Mouse (Mus musculus): ENCODE data around the gene Susd2.

The Susd2 gene

GRCm38 (mm10) chr10:75657165-75657564, 13.4 kb upstream of the Susd2 start:
- in situ Hi-C loops (cut with MboI; ENCODE audit: unreplicated experiment in 2 of 2): no loop called here

GRCm38 (mm10) chr10:75654053-75654452, 10.2 kb upstream of the Susd2 start:
- in situ Hi-C loops (cut with MboI; ENCODE audit: unreplicated experiment in 2 of 2): no loop called here

GRCm38 (mm10) chr10:75651381-75652068, 7.7 kb upstream of the Susd2 start:
- in situ Hi-C loops (cut with MboI; ENCODE audit: unreplicated experiment in 2 of 2): no loop called here

GRCm38 (mm10) chr10:75650306-75650902, 6.6 kb upstream of the Susd2 start:
- in situ Hi-C loops (cut with MboI; ENCODE audit: unreplicated experiment in 2 of 2): no loop called here

- in situ Hi-C loops (cut with MboI; ENCODE audit: unreplicated experiment in 2 of 2): no loop called here
These were observed 5.7 kb upstream of the Susd2 start for GRCm38 (mm10) chr10:75649406-75649995.

- in situ Hi-C loops (cut with MboI; ENCODE audit: unreplicated experiment in 2 of 2): no loop called here
These were observed 5.2 kb upstream of the Susd2 start for GRCm38 (mm10) chr10:75649001-75649400.

- in situ Hi-C loops (cut with MboI; ENCODE audit: unreplicated experiment in 2 of 2): no loop called here
These were observed 4.3 kb upstream of the Susd2 start for GRCm38 (mm10) chr10:75648091-75648490.

GRCm38 (mm10) chr10:75647362-75647761, 3.6 kb upstream of the Susd2 start:
- in situ Hi-C loops (cut with MboI; ENCODE audit: unreplicated experiment in 2 of 2): no loop called here

GRCm38 (mm10) chr10:75646406-75646805, 2.6 kb upstream of the Susd2 start:
- in situ Hi-C loops (cut with MboI; ENCODE audit: unreplicated experiment in 2 of 2): no loop called here

GRCm38 (mm10) chr10:75645616-75646015, 1.8 kb upstream of the Susd2 start:
- in situ Hi-C loops (cut with MboI; ENCODE audit: unreplicated experiment in 2 of 2): no loop called here

- in situ Hi-C loops (cut with MboI; ENCODE audit: unreplicated experiment in 2 of 2): no loop called here
These were observed 917 bp downstream of the Susd2 start for GRCm38 (mm10) chr10:75642891-75643290.

GRCm38 (mm10) chr10:75642436-75642835, 1.4 kb downstream of the Susd2 start:
- in situ Hi-C loops (cut with MboI; ENCODE audit: unreplicated experiment in 2 of 2): no loop called here

- in situ Hi-C loops (cut with MboI; ENCODE audit: unreplicated experiment in 2 of 2): no loop called here
These were observed 2.0 kb downstream of the Susd2 start for GRCm38 (mm10) chr10:75641721-75642222.

- in situ Hi-C loops (cut with MboI; ENCODE audit: unreplicated experiment in 2 of 2): loop anchor here in 1 of 2 experiments (5.0 kb wide), 1 partner anchor 50 kb away; the partner anchor contains the start of gene Ggt5
These were observed 6.1 kb downstream of the Susd2 start for GRCm38 (mm10) chr10:75637711-75638110.

- in situ Hi-C loops (cut with MboI; ENCODE audit: unreplicated experiment in 2 of 2): loop anchor here in 1 of 2 experiments (5.0 kb wide), 1 partner anchor 49 kb away; the partner anchor contains the start of gene Ggt5
These were observed 7.6 kb downstream of the Susd2 start for GRCm38 (mm10) chr10:75636084-75636786.

- in situ Hi-C loops (cut with MboI; ENCODE audit: unreplicated experiment in 2 of 2): loop anchor here in 1 of 2 experiments (5.0 kb wide), 1 partner anchor 48 kb away; the partner anchor contains the start of gene Ggt5
These were observed 8.1 kb downstream of the Susd2 start for GRCm38 (mm10) chr10:75635693-75636055.

GRCm38 (mm10) chr10:75635019-75635692, 8.7 kb downstream of the Susd2 start:
- in situ Hi-C loops (cut with MboI; ENCODE audit: unreplicated experiment in 2 of 2): loop anchor here in 1 of 2 experiments (5.0 kb wide), 1 partner anchor 48 kb away; the partner anchor contains the start of gene Ggt5

GRCm38 (mm10) chr10:75634610-75635009, 9.2 kb downstream of the Susd2 start:
- in situ Hi-C loops (cut with MboI; ENCODE audit: unreplicated experiment in 2 of 2): loop anchor here (5.0 kb wide), 1 partner anchor 47 kb away; the partner anchor contains the start of gene Ggt5 (in 2 of the 2)

- in situ Hi-C loops (cut with MboI; ENCODE audit: unreplicated experiment in 2 of 2): loop anchor here in 1 of 2 experiments (5.0 kb wide), 1 partner anchor 46 kb away; the partner anchor contains the start of gene Ggt5
These were observed 10.2 kb downstream of the Susd2 start for GRCm38 (mm10) chr10:75633576-75634139.

- in situ Hi-C loops (cut with MboI; ENCODE audit: unreplicated experiment in 2 of 2): loop anchor here in 1 of 2 experiments (5.0 kb wide), 1 partner anchor 46 kb away; the partner anchor contains the start of gene Ggt5
These were observed 10.8 kb downstream of the Susd2 start for GRCm38 (mm10) chr10:75633048-75633447.

Measured in v-Abl transformed pro-B cells (cell line).